Mouse (Mus musculus) cerebellum, adult 2 months (tissue): ENCODE data around the gene Rnaseh1.

Source experiments
- CTCF ChIP-seq: fragments of 200-500 bp; IDR thresholded peaks from 2 replicates; pipeline ENCODE4 v1.5.1; 2011; ENCODE audit warnings: low read depth, mild to moderate bottlenecking, control low read depth, low read length, moderate library complexity, borderline replicate concordance; ENCODE audit not compliant: insufficient read depth
- POLR2A ChIP-seq: fragments of 200-500 bp; IDR thresholded peaks from 2 replicates; pipeline ENCODE4 v1.6.1; 2011; ENCODE audit warnings: low read length, control low read depth, borderline replicate concordance; ENCODE audit not compliant: insufficient read depth

DNA sequence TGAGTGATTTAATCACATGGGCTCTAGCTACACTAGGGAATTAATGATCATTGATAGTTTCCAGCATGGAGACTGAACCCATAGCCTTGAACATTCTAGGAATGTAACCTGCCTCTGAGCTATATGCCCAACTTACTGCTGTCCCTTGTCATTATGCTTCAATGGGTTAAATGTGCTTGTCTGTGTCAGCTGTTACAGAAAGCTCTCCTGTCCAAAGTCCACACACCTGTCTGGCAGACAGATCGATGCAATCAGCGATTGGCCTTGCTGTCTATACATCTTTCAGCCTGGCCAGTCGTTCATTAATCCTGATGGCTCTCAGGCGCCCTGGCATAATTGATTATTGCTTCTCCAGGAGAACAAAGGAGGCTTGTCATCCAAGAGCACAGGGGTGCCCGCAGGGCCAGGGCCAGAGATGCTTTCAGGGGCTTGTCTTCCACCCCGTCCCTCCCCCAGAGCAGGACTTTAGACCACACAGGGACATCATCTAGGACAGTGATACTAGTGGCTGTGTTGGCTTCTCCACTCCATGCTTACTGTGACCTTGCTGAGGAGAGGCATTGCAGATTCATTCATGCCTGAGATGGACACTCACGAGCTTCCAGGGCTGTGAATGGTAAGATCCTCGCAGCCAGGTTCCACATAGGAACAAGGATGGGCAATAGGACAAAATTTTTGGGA lies 36.9 kb downstream of the Rnaseh1 start:
- TF ChIP-seq CTCF, result no peak
- no peak for TF ChIP-seq POLR2A
